8 mouse cellular contexts compared by ENCODE assay signal in the genomic region with DNA sequence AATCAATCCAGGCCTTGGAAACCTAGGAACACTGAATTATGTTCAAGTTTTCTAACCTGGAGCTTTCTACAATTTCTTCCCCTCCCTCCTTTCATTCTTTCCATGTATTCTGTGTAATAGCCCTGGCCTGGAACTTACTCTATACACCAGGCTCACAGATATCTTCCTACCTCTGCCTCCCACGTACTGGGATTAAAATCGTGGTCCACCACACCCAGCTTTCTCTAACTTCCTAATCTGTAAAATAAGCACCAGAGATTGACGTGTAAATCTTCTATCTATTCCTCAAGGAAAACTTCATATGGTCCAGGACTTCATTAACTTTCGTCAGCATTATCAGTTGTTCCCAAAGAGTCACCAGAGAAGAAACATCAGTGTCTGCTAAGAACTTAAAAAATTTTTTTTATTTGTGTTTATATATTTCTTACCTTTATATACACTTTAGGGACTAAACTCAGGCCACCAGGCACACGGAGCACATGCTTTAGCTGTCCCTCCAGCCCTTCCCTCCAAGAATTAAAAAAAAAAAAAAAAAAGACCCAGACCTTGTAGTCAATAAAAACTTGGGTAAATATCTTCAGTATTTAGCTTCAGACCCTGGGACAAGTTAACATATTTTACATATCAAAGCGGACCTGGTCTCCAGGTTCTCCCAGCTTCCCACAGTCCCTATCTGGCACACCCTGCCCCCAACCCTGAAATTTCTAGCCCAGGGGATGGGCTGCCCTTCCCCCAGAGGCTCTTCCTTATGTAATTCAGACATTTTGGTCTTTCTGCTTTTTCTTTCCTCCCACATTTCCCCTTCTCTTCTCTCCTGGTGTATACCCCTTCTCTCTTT. TPM values are rescaled to one million over a fixed set of nuclear protein-coding genes. Genes with fewer than 3 reads are reported as not detected.
DNase-seq lines count a peak whose midpoint lies in the region; ATAC-seq and TF ChIP-seq lines count a peak whose summit lies in the region.

No protein-coding gene starts in this region.

- peak; percentile 59 for DNase-seq in embryonic facial prominence, embryonic 10.5 days (ENCODE audit: low spot score)
- DNase-seq in neural tube, embryonic 11.5 days (ENCODE audit: low spot score), result peak; percentile 39
- DNase-seq in urinary bladder, postnatal 14 days (ENCODE audit: low spot score), result no peak
- DNase-seq in cerebellum, adult 2 months, result no peak
- DNase-seq in gastrocnemius, adult 8-10 months (ENCODE audit: low spot score in 2 of 2), result no peak

- 5% methylated on average over 6 of the region's 6 CpGs for WGBS in embryonic facial prominence, embryonic 10.5 days
- 11% methylated on average over 6 of the region's 6 CpGs for WGBS in intestine, embryonic 15.5 days
- 3% methylated on average over 6 of the region's 6 CpGs for WGBS in neural tube, embryonic 11.5 days
- 25% methylated on average over 6 of the region's 6 CpGs for WGBS in cerebellum, adult 2 months

- TF ChIP-seq POLR2A in cerebellum, adult 2 months (IDR thresholded peaks at IDR 0.05; ENCODE audit: borderline replicate concordance, insufficient read depth, low read length), result no peak

- peak overlapping the region; percentile 75 for H3K4me2 ChIP-seq in intestine, embryonic 15.5 days (replicated peaks)
- peak overlapping the region; percentile 83 for H3K4me2 ChIP-seq in neural tube, embryonic 11.5 days (ENCODE audit: low read depth)

- peak overlapping the region; percentile 94 for H3K27ac ChIP-seq in embryonic facial prominence, embryonic 10.5 days (replicated peaks)
- H3K27ac ChIP-seq in intestine, embryonic 15.5 days, result peak overlapping the region; percentile 86
- H3K27ac ChIP-seq in neural tube, embryonic 11.5 days (ENCODE audit: low read depth, low read length), result peak overlapping the region; percentile 87
- no peak overlapping the region for H3K27ac ChIP-seq in cerebellum, adult 2 months (ENCODE audit: insufficient read depth, low read length)

- peaks cover 57% of the 10 kb centered on the region for H3K4me1 ChIP-seq in megakaryocyte, embryonic 14.5 days
- peaks cover 35% of the 10 kb centered on the region for H3K4me1 ChIP-seq in embryonic facial prominence, embryonic 10.5 days
- peaks cover 16% of the 10 kb centered on the region; the same call in 1 of the 2 replicates for H3K4me1 ChIP-seq in intestine, embryonic 15.5 days (replicated peaks)
- peaks cover 24% of the 10 kb centered on the region for H3K4me1 ChIP-seq in neural tube, embryonic 11.5 days (ENCODE audit: control insufficient read depth, insufficient read depth, low read length)
- H3K4me1 ChIP-seq in cerebellum, adult 2 months (ENCODE audit: control insufficient read depth, insufficient read depth, low read length), result no peaks in the 10 kb centered on the region

- H3K36me3 ChIP-seq in megakaryocyte, embryonic 14.5 days (replicated peaks; ENCODE audit: low read length), result no peaks in the 10 kb centered on the region
- no peaks in the 10 kb centered on the region for H3K36me3 ChIP-seq in embryonic facial prominence, embryonic 10.5 days (replicated peaks)
- H3K36me3 ChIP-seq in intestine, embryonic 15.5 days, result no peaks in the 10 kb centered on the region
- no peaks in the 10 kb centered on the region for H3K36me3 ChIP-seq in neural tube, embryonic 11.5 days (ENCODE audit: control insufficient read depth, insufficient read depth, low read length)

- peak overlapping the region; percentile 62 for H3K9ac ChIP-seq in intestine, embryonic 15.5 days
- H3K9ac ChIP-seq in neural tube, embryonic 11.5 days (ENCODE audit: low read length), result peak overlapping the region; percentile 66

- no peak for ATAC-seq in megakaryocyte, adult 5-6 weeks (ENCODE audit: poor library complexity, severe bottlenecking)
- ATAC-seq in intestine, embryonic 15.5 days, result no peak
- no peak for ATAC-seq in neural tube, embryonic 11.5 days (ENCODE audit: insufficient read depth, low FRiP score, low TSS enrichment)

- no peak for TF ChIP-seq CTCF in cerebellum, adult 2 months (IDR thresholded peaks at IDR 0.05; ENCODE audit: borderline replicate concordance, insufficient read depth, low read depth, low read length)

- peak overlapping the region; percentile 88 for H3K4me3 ChIP-seq in megakaryocyte, embryonic 14.5 days (replicated peaks)
- H3K4me3 ChIP-seq in embryonic facial prominence, embryonic 10.5 days, result peak overlapping the region; percentile 65
- H3K4me3 ChIP-seq in intestine, embryonic 15.5 days (replicated peaks), result peak overlapping the region; percentile 51
- peak overlapping the region; percentile 46 for H3K4me3 ChIP-seq in neural tube, embryonic 11.5 days (ENCODE audit: low read depth, low read length)
- H3K4me3 ChIP-seq in cerebellum, adult 2 months (replicated peaks; ENCODE audit: insufficient read depth, low read depth, low read length), result no peak overlapping the region

- no peaks in the 10 kb centered on the region for H3K9me3 ChIP-seq in megakaryocyte, embryonic 14.5 days
- no peaks in the 10 kb centered on the region for H3K9me3 ChIP-seq in embryonic facial prominence, embryonic 10.5 days
- H3K9me3 ChIP-seq in intestine, embryonic 15.5 days, result no peaks in the 10 kb centered on the region
- H3K9me3 ChIP-seq in neural tube, embryonic 11.5 days (ENCODE audit: control insufficient read depth, low read length), result no peaks in the 10 kb centered on the region

- no peaks in the 10 kb centered on the region for H3K27me3 ChIP-seq in megakaryocyte, embryonic 14.5 days (replicated peaks)
- no peaks in the 10 kb centered on the region for H3K27me3 ChIP-seq in embryonic facial prominence, embryonic 10.5 days (replicated peaks; ENCODE audit: low read depth, poor library complexity, severe bottlenecking)
- H3K27me3 ChIP-seq in intestine, embryonic 15.5 days (replicated peaks), result no peaks in the 10 kb centered on the region
- no peaks in the 10 kb centered on the region for H3K27me3 ChIP-seq in neural tube, embryonic 11.5 days (ENCODE audit: control insufficient read depth, insufficient read depth, low read length)
- H3K27me3 ChIP-seq in cerebellum, adult 2 months (ENCODE audit: control insufficient read depth, insufficient read depth, low read length), result no peaks in the 10 kb centered on the region

RNA-seq across cellular contexts. Expression of gene Hist1h4d, which starts 1.0 kb away (rescaled TPM):
- polyA plus RNA-seq in megakaryocyte, embryonic 14.5 days (2012; ENCODE audit: insufficient read depth, low replicate concordance), result 16.4 and 20.4 TPM in 2 replicates
- 655 and 672 TPM in 2 replicates for total RNA-seq in megakaryocyte, adult 5-6 weeks (2015)
- total RNA-seq in megakaryocyte, adult 5-6 weeks (2017), result 1,182 and 1,443 TPM in 2 replicates
- polyA plus RNA-seq in embryonic facial prominence, embryonic 10.5 days (2016; fragmentation: Nextera tagmentation; extraction: Ambion mirVana), result 97.2 and 97.7 TPM in 2 replicates
- polyA plus RNA-seq in intestine, embryonic 15.5 days (2015; fragmentation: Nextera tagmentation; extraction: Ambion mirVana), result 98.7 and 101 TPM in 2 replicates
- 89.4 and 91.9 TPM in 2 replicates for polyA plus RNA-seq in neural tube, embryonic 11.5 days (2014; fragmentation: Nextera tagmentation; extraction: Ambion mirVana)
- polyA plus RNA-seq in cerebellum, adult 2 months (2012; rRNA removed), result 5.8 and 8.0 TPM in 2 replicates
- total RNA-seq in gastrocnemius, adult 8-10 months (2022), result 10 to 100 TPM; 37.8 to 57.9 (median 48.1) TPM

RNA-seq across cellular contexts. Expression of gene Hist1h3d, which starts 6.9 kb away (rescaled TPM):
- 4.6 and 5.9 TPM in 2 replicates for polyA plus RNA-seq in megakaryocyte, embryonic 14.5 days (2012; ENCODE audit: insufficient read depth, low replicate concordance)
- total RNA-seq in megakaryocyte, adult 5-6 weeks (2015), result 150 and 159 TPM in 2 replicates
- total RNA-seq in megakaryocyte, adult 5-6 weeks (2017), result 86.3 and 96.3 TPM in 2 replicates
- polyA plus RNA-seq in embryonic facial prominence, embryonic 10.5 days (2016; fragmentation: Nextera tagmentation; extraction: Ambion mirVana), result 9.3 and 10.5 TPM in 2 replicates
- polyA plus RNA-seq in intestine, embryonic 15.5 days (2015; fragmentation: Nextera tagmentation; extraction: Ambion mirVana), result 5.2 and 6.2 TPM in 2 replicates
- 8.1 and 10.4 TPM in 2 replicates for polyA plus RNA-seq in neural tube, embryonic 11.5 days (2014; fragmentation: Nextera tagmentation; extraction: Ambion mirVana)
- 2.0 and 2.8 TPM in 2 replicates for polyA plus RNA-seq in cerebellum, adult 2 months (2012; rRNA removed)
- 1 to 10 TPM; 2.5 to 4.0 (median 3.2) TPM for total RNA-seq in gastrocnemius, adult 8-10 months (2022)

RNA-seq across cellular contexts. Expression of gene Hist1h2ad, which starts 8.3 kb away (rescaled TPM):
- polyA plus RNA-seq in megakaryocyte, embryonic 14.5 days (2012; ENCODE audit: insufficient read depth, low replicate concordance), result 9.6 TPM in 1 of 2 replicates, not detected in the other
- total RNA-seq in megakaryocyte, adult 5-6 weeks (2015), result 3.2 and 3.6 TPM in 2 replicates
- total RNA-seq in megakaryocyte, adult 5-6 weeks (2017), result 93.7 and 99.2 TPM in 2 replicates
- polyA plus RNA-seq in embryonic facial prominence, embryonic 10.5 days (2016; fragmentation: Nextera tagmentation; extraction: Ambion mirVana), result 0.97 and 3.8 TPM in 2 replicates
- polyA plus RNA-seq in intestine, embryonic 15.5 days (2015; fragmentation: Nextera tagmentation; extraction: Ambion mirVana), result 1.8 and 3.0 TPM in 2 replicates
- polyA plus RNA-seq in neural tube, embryonic 11.5 days (2014; fragmentation: Nextera tagmentation; extraction: Ambion mirVana), result 0.90 and 4.0 TPM in 2 replicates
- 1.2 and 1.9 TPM in 2 replicates for polyA plus RNA-seq in cerebellum, adult 2 months (2012; rRNA removed)
- total RNA-seq in gastrocnemius, adult 8-10 months (2022), result 1 to 10 TPM in 1 of 4 experiments, not detected in 3; 2.2 TPM

RNA-seq across cellular contexts. Expression of gene Hist1h2bf, which starts 8.4 kb away (rescaled TPM):
- 7.6 and 73.0 TPM in 2 replicates for polyA plus RNA-seq in megakaryocyte, embryonic 14.5 days (2012; ENCODE audit: insufficient read depth, low replicate concordance)
- total RNA-seq in megakaryocyte, adult 5-6 weeks (2015), result 449 and 490 TPM in 2 replicates
- total RNA-seq in megakaryocyte, adult 5-6 weeks (2017), result 736 and 744 TPM in 2 replicates
- polyA plus RNA-seq in embryonic facial prominence, embryonic 10.5 days (2016; fragmentation: Nextera tagmentation; extraction: Ambion mirVana), result 4.0 and 4.8 TPM in 2 replicates
- 4.2 and 4.5 TPM in 2 replicates for polyA plus RNA-seq in intestine, embryonic 15.5 days (2015; fragmentation: Nextera tagmentation; extraction: Ambion mirVana)
- 3.4 and 4.1 TPM in 2 replicates for polyA plus RNA-seq in neural tube, embryonic 11.5 days (2014; fragmentation: Nextera tagmentation; extraction: Ambion mirVana)
- 0.65 and 0.98 TPM in 2 replicates for polyA plus RNA-seq in cerebellum, adult 2 months (2012; rRNA removed)
- 1 to 10 TPM; 2.0 to 6.7 (median 5.1) TPM for total RNA-seq in gastrocnemius, adult 8-10 months (2022)

RNA-seq across cellular contexts. Expression of gene Hist1h2bg, which starts 11.2 kb away (rescaled TPM):
- 16.8 and 28.8 TPM in 2 replicates for polyA plus RNA-seq in megakaryocyte, embryonic 14.5 days (2012; ENCODE audit: insufficient read depth, low replicate concordance)
- total RNA-seq in megakaryocyte, adult 5-6 weeks (2015), result 325 and 384 TPM in 2 replicates
- total RNA-seq in megakaryocyte, adult 5-6 weeks (2017), result 1,715 and 1,721 TPM in 2 replicates
- 7.0 and 9.8 TPM in 2 replicates for polyA plus RNA-seq in embryonic facial prominence, embryonic 10.5 days (2016; fragmentation: Nextera tagmentation; extraction: Ambion mirVana)
- polyA plus RNA-seq in intestine, embryonic 15.5 days (2015; fragmentation: Nextera tagmentation; extraction: Ambion mirVana), result 7.1 and 11.5 TPM in 2 replicates
- polyA plus RNA-seq in neural tube, embryonic 11.5 days (2014; fragmentation: Nextera tagmentation; extraction: Ambion mirVana), result 6.9 and 10.2 TPM in 2 replicates
- 7.3 and 9.3 TPM in 2 replicates for polyA plus RNA-seq in cerebellum, adult 2 months (2012; rRNA removed)
- total RNA-seq in gastrocnemius, adult 8-10 months (2022), result 1 to 10 TPM; 5.2 to 8.5 (median 7.2) TPM

Comparison
In these comparisons a context has a peak if more than half of its experiments do, and no peak if none do; other contexts are left out.
1. DNase-seq: peak in embryonic facial prominence, embryonic 10.5 days (single experiment) and neural tube, embryonic 11.5 days (single experiment); none in urinary bladder, postnatal 14 days (single experiment), cerebellum, adult 2 months (0 of 2) and gastrocnemius, adult 8-10 months (0 of 2).